Mouse (Mus musculus) embryonic facial prominence, embryonic 11.5 days (tissue): Measurements from ENCODE around the gene Ephb2. TPM values are rescaled to one million over a fixed set of nuclear protein-coding genes. Genes with fewer than 3 reads are reported as not detected.
A peak's percentile ranks its signal among the peaks of the same experiment; 100 is the strongest.

Experiments used
- ATAC-seq: fragments of 200-750 bp; cut with Nextera tagmentation; replicated peaks from 2 replicates; pipeline ENCODE4 v1.8.0; 2017; ENCODE audit warnings: low read depth; ENCODE audit not compliant: insufficient number of reproducible peaks, low FRiP score, low TSS enrichment
- DNase-seq: peaks from one replicate; pipeline ENCODE4 v3.0.0-alpha.2; 2015; ENCODE audit warnings: low spot score
- H3K27ac ChIP-seq: fragments of 300-500 bp; sonication (generic); replicated peaks from 2 replicates; pipeline ENCODE4 v1.5.1; 2014; ENCODE audit warnings: mild to moderate bottlenecking, low read depth, low read length, control low read depth
- H3K27me3 ChIP-seq: fragments of 300-500 bp; sonication (generic); 2 replicates; pipeline ENCODE4 v1.6.1; 2014; ENCODE audit warnings: mild to moderate bottlenecking, low read length, moderate library complexity, mixed read lengths; ENCODE audit not compliant: control insufficient read depth, insufficient read depth
- H3K36me3 ChIP-seq: fragments of 300-500 bp; sonication (generic); replicated peaks from 2 replicates; pipeline ENCODE4 v1.6.1; 2014; ENCODE audit warnings: low read depth, mild to moderate bottlenecking, low read length, moderate library complexity, mixed read lengths; ENCODE audit not compliant: control insufficient read depth, insufficient read depth
- H3K4me1 ChIP-seq: fragments of 300-500 bp; sonication (generic); 2 replicates; pipeline ENCODE4 v1.6.1; 2014; ENCODE audit warnings: low read length, mixed read lengths; ENCODE audit not compliant: control insufficient read depth, insufficient read depth
- H3K4me2 ChIP-seq: fragments of 300-500 bp; sonication (generic); 2 replicates; pipeline ENCODE4 v1.6.1; 2014; ENCODE audit warnings: low read depth, mild to moderate bottlenecking, control low read depth, low read length, moderate library complexity
- H3K4me3 ChIP-seq: fragments of 300-500 bp; sonication (generic); 2 replicates; pipeline ENCODE4 v1.5.1; 2014; ENCODE audit warnings: low read depth, low read length, control low read depth
- H3K9ac ChIP-seq: fragments of 300-500 bp; sonication (generic); replicated peaks from 2 replicates; pipeline ENCODE4 v1.6.1; 2014; ENCODE audit warnings: mild to moderate bottlenecking, control low read depth, low read length
- H3K9me3 ChIP-seq: fragments of 300-500 bp; sonication (generic); replicated peaks from 2 replicates; pipeline ENCODE4 v1.6.1; 2016; ENCODE audit warnings: mild to moderate bottlenecking, low read length, inconsistent platforms, mixed read lengths; ENCODE audit not compliant: control insufficient read depth
- WGBS: fragments of 180-500 bp; shearing (Covaris S2); extraction: QIAGEN DNeasy Blood & Tissue Kit; methylation state at CpG from one replicate; pipeline ENCODE4 v1.1.7; 2014; 5-methylcytosine and 5-hydroxymethylcytosine counted together
- polyA plus RNA-seq: library from polyadenylated mRNA; unstranded; fragments of >200 nt; fragmentation: Nextera tagmentation; extraction: Ambion mirVana; gene quantifications from 2 replicates; pipeline ENCODE4 v1.2.1, GENCODE M21; 2014

Ephb2 gene
- polyA plus RNA-seq, 1 experiment from 2014 or later: 11.7 TPM

DNA sequence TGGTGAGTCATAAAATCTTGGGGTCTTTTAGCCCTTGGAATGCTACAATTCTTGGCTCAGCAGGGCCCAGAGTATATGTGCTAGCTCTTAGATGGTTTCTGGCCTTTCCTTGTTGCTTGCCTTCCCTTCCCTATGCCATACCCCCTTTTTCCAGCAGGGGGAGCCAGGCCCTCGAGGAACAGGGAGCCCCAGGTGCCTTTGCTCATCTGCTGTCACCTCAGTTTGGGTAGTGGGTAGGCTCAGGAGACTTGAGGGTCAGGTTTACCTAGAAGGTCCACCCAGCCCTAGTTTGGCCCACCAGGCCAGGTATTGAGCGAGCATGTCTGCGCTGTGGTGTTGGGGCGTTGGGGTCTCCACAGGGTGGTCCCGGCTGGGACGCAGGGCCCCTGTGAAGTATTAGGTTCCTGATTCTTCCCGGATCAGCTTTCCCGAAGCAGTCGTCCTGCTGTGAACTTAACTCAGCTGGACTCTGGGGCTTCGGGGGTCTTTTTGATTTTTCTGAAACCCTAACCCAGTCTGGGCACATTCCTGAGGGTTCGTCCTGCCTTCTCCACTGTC is 186.8 kb downstream of the Ephb2 start:
- DNase-seq (peak; percentile 84), ATAC-seq (peak; percentile 49)
- H3K36me3 ChIP-seq: no peaks in the 10 kb centered on the region
- peak overlapping the region; percentile 19; the same call in 1 of the 2 replicates for H3K4me2 ChIP-seq
- peaks cover 3% of the 10 kb centered on the region; the same call in 1 of the 2 replicates for H3K4me1 ChIP-seq
- H3K9me3 ChIP-seq: no peaks in the 10 kb centered on the region
- no peak overlapping the region for H3K9ac ChIP-seq
- no peaks in the 10 kb centered on the region for H3K27me3 ChIP-seq
- H3K4me3 ChIP-seq: no peak overlapping the region
- 10% methylated on average over 11 of the region's 11 CpGs for WGBS
- H3K27ac ChIP-seq: 0 out of 2 replicates have a peak overlapping the region, but pooled peaks have one; percentile 28

DNA sequence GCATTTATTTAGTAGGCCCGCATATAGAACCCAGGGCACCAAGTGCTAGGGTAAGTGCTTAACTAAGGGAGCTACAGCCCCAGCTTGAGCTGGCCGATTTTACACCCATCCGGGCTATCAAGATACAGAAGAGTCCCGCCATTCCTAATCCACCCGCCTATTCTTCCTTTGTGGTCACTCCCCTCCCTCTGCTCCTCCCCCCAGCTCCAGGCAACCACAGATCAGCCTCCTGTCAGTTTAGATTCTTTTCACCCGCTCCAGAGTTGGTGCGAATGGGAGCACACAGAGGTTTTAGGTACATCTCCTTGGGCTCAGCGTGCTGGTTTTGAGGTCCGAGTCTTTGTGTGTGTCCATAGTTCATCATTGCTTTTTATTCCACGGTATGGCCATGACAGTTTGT is 196.9 kb downstream of the Ephb2 start:
- Histone ChIP-seq H3K9me3 (no peaks in the 10 kb centered on the region), H3K9ac (no peak overlapping the region), H3K27me3 (peaks cover 22% of the 10 kb centered on the region), H3K4me3 (no peak overlapping the region), H3K4me1 (no peaks in the 10 kb centered on the region; the same call in 1 of the 2 replicates), H3K27ac (no peak overlapping the region), H3K36me3 (no peaks in the 10 kb centered on the region), H3K4me2 (no peak overlapping the region)
- DNase-seq (peak; percentile 64), ATAC-seq (0 out of 2 replicates have a peak, but pooled peaks have one; percentile 35)
- WGBS: 5% methylated on average over 10 of the region's 10 CpGs

DNA sequence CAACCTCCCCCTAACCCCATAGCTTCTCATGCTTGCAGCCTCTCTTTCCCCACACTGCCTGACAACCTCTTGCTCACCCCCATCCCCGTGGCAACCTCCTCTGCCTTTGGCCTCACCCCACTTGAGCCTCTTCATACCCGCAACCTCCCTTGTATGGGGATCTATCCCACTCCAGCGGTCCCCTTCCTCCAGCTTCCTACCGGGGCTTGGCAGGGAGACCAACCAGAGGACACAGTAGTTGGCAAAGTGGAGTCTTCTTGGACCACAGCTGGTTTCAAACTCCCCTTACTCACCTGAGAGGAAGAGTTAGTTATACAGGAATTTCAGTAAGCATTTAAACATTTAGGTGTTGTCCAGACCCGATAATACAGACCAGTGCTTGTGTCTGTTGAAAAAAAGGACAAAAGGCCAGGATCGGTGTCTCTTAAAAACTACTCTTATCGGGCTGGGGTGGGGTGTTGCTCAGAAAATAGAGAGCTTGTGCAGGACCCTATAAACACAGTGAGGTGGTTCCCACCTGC is 197.5 kb downstream of the Ephb2 start:
- no peaks in the 10 kb centered on the region; the same call in 1 of the 2 replicates for H3K4me1 ChIP-seq
- H3K36me3 ChIP-seq: no peaks in the 10 kb centered on the region
- 30% methylated on average over 7 of the region's 7 CpGs for WGBS
- H3K4me3 ChIP-seq: peak overlapping the region; percentile 36
- DNase-seq (no peak), ATAC-seq (0 out of 2 replicates have a peak, but pooled peaks have one; percentile 37)
- no peak overlapping the region for H3K27ac ChIP-seq
- peaks cover 22% of the 10 kb centered on the region for H3K27me3 ChIP-seq
- no peak overlapping the region; the same call in 1 of the 2 replicates for H3K4me2 ChIP-seq
- H3K9ac ChIP-seq: no peak overlapping the region
- no peaks in the 10 kb centered on the region for H3K9me3 ChIP-seq

DNA sequence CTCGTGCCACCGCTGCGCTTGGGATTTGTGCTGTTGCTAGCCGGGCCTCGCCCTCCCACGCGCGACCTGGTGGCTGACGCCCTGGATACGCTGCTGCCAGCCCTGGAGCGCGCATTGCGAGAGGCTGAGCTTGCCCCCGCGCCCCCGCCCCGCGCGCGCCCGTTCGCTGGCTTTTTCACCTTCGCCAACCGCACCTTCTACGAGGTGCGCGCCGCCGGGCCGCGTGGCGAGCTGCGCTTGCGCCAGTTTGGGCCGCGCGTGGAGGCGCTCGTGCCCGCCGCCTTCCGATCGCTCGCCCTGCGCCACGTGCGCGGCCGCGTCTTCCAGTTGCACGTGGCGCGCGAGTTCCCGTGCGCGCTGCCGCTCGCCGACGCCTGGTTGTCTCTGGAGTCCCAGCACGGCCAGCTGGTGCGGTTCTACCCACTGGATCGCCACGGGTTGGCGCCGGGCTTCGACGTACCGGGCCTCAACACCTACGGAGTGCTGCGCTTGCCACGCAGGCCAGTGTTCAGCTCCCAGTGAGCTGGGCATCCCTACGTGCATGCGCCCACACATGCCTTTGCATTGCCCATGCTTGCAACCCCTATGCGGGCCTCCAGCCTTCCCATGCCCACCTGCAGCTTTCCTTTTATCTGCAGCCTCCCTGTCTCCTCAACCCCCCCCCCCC is 198.1 kb downstream of the Ephb2 start:
- peak overlapping the region; percentile 97 for H3K4me2 ChIP-seq
- ATAC-seq (no peak; the same call in 1 of the 2 replicates), DNase-seq (peak; percentile 65)
- 3% methylated on average over 74 of the region's 76 CpGs for WGBS
- no peaks in the 10 kb centered on the region; the same call in 1 of the 2 replicates for H3K4me1 ChIP-seq
- no peak overlapping the region for H3K27ac ChIP-seq
- H3K27me3 ChIP-seq: peaks cover 22% of the 10 kb centered on the region
- peak overlapping the region; percentile 36 for H3K4me3 ChIP-seq
- no peaks in the 10 kb centered on the region for H3K36me3 ChIP-seq
- peak overlapping the region; percentile 55 for H3K9ac ChIP-seq
- H3K9me3 ChIP-seq: no peaks in the 10 kb centered on the region

DNA sequence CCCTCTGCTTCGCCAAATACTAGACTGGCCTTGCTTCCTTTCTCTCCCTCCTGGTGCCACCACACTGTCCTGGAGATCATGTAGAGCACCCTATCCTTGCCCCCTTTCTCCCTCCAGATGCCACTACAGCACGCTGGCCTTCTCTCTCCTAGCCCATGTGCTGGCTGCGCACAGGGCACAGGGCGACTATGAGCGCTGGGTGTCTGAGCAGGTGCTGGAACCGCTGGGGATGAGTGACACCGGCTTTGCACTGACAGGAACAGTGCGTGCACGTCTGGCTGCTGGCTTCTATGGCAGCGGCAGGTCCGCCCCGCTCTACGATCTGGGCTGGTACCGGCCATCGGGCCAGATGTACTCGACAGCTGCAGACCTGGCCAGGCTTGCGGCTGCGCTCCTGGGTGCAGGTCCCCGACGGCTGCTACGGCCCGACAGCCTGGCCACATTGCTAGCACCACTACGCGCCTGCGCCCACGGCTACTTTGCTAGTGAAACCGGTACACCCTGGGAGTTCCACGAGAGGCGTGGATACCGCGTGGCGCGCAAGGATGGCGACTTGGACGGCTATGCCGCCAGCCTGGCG is 198.7 kb downstream of the Ephb2 start:
- ATAC-seq (no peak), DNase-seq (no peak)
- Histone ChIP-seq H3K9ac (peak overlapping the region; percentile 55), H3K9me3 (no peaks in the 10 kb centered on the region), H3K4me1 (no peaks in the 10 kb centered on the region; the same call in 1 of the 2 replicates), H3K4me2 (peak overlapping the region; percentile 97), H3K27ac (no peak overlapping the region), H3K36me3 (no peaks in the 10 kb centered on the region), H3K4me3 (peak overlapping the region; percentile 36), H3K27me3 (peaks cover 22% of the 10 kb centered on the region)
- 16% methylated on average over 37 of the region's 37 CpGs for WGBS

DNA sequence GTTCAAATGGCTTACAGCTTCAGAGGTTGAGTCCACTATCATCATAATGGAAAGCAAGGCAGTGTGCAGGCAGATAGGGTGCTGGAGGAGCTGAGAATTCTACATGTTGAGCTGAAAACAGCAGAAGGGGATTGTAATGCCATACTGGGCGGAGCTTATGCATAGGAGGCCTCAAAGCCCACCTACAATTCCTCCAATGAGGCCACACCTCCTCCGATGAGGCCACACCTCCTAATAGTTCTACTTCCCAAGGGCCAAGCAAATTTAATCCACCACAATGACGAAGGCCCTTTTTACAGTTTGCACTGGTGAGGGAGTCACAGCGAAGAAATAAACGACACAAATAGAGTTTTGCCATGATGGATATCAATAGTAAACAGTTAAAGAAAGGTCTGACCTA is 199.3 kb downstream of the Ephb2 start:
- Histone ChIP-seq H3K27ac (no peak overlapping the region), H3K36me3 (no peaks in the 10 kb centered on the region), H3K4me3 (no peak overlapping the region), H3K4me1 (no peaks in the 10 kb centered on the region; the same call in 1 of the 2 replicates), H3K27me3 (peaks cover 22% of the 10 kb centered on the region), H3K9me3 (no peaks in the 10 kb centered on the region), H3K4me2 (no peak overlapping the region), H3K9ac (no peak overlapping the region)
- no peak for ATAC-seq
- WGBS: 59% methylated on average over 5 of the region's 5 CpGs
- DNase-seq: no peak

DNA sequence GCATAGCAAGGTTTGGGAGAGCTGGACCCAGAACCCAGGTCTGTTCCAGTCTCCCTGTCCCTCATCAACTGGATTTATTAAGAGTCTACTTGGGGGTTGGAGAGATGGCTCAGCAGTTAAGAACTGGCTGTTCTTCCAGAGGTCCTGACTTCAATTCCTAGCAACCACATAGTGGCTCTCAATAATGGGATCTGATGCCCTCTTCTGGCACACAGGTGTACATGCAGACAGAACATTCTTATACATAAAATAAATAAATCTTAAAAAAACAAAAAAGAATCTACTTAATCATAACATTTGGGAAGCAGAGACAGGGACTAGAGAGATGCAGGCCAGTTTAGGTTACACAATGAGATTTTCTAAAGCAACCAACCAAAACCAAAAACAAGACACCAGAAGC is 199.8 kb downstream of the Ephb2 start:
- no peak overlapping the region for H3K9ac ChIP-seq
- peaks cover 22% of the 10 kb centered on the region for H3K27me3 ChIP-seq
- no peak overlapping the region for H3K27ac ChIP-seq
- no peaks in the 10 kb centered on the region; the same call in 1 of the 2 replicates for H3K4me1 ChIP-seq
- no peak overlapping the region for H3K4me3 ChIP-seq
- no peaks in the 10 kb centered on the region for H3K9me3 ChIP-seq
- H3K36me3 ChIP-seq: no peaks in the 10 kb centered on the region
- ATAC-seq (no peak), DNase-seq (no peak)
- H3K4me2 ChIP-seq: no peak overlapping the region
